Mouse (Mus musculus) 416B (cell line): ENCODE data around the gene Ppef1.
A peak's percentile ranks its signal among the peaks of the same experiment; 100 is the strongest.
"Not testable (repeated sequence)": the region's sequence is repeated elsewhere in the genome, so short reads cannot be mapped to it uniquely, and the experiment has no call there.

Experiments
- DNase-seq: peaks from one replicate; pipeline ENCODE4 v3.0.0; 2011; ENCODE audit warnings: low read depth

Ppef1 gene

DNA sequence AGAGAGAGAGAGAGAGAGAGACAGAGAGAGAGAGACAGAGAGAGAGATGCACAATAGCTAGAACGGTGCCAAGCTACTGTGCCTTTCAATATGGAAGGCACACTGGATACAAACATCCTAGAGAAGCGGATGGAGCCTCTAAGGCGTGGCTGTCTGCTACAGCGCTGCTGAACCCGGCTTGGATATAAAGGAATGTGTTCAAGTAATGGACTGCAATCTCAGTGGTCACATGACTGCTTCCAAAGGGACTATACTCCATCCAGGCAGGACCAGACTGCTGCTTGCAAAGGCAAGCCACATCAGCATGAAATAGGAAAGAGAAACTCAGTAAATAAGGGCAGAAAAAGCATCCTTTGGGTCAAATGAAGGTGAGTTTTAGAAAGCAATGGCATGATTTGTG is at the start of gene Ppef1:
Gene Ppef1, minus strand, starts transcription at position 116 of the 400 bp plus-strand sequence.
- no peak for DNase-seq

DNA sequence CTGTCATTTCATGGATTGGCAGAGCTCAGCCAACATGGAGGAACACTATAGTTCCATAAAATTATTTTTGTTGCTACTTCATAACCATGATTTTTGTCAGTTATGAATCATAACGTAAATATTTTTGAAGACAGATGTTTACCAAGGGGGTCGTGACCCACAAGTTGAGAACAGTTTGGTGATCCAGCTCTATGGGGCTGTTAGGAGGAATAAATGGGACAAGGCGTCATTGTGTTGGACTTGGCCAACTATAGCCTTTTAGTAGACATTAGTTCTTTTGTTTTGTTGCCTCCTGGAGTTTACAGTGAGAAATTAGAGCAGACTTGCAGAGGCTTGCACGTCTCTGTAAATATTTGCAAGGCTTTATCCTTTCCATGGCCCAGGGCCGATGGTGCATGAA is 46.7 kb upstream of the Ppef1 start:
- DNase-seq, result no peak

GRCm38 (mm10) chrX:160773033-160773432 is 37.5 kb upstream of the Ppef1 start:
- DNase-seq, result no peak

- DNase-seq, result not testable (repeated sequence)
These were observed 34.1 kb upstream of the Ppef1 start for GRCm38 (mm10) chrX:160769622-160770021.

- DNase-seq, result no peak
These were observed 32.1 kb upstream of the Ppef1 start, which contains the start of gene Rs1 for GRCm38 (mm10) chrX:160767713-160768112. Gene Rs1, plus strand, starts transcription at chrX:160768013.

- DNase-seq, result no peak
These were observed 30.7 kb upstream of the Ppef1 start for GRCm38 (mm10) chrX:160766233-160766616.

DNA sequence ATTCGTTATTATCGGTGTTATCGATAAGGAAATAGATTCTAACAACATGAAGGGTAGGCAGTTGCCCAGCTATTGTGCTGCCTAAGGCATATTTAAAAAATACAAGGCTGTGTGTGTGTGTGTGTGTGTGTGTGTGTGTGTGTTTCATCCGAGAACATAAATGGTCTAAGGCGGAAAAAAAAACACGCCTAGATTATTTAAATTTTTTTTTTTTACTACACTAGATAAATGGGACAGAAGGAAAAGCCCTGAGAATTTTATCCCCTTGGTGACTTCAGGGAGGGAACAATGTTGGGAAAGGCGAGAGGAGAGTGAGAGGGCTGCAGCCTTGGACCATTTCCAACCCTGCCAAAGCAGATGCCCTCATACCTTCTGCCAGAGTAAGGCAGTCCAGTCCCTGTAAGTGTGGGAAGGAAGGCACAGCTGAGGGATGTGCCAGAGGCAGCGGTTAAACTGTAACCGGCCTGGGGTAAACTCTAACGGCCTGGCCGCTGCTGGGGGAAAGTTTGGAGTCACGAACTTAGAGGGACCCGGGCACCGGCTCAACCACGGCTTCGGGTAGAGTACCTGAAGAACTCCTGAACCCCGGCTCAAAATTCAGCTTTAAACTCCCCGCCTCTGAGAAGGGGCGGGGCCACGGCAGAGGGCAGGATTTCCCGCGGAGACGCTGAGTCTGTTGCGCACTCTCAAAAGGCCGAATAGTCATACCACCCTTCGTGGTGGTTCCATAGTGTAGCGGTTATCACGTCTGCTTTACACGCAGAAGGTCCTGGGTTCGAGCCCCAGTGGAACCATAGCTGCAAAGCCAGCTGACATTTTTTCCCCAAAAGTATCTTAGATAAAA is 30.0 kb upstream of the Ppef1 start:
- DNase-seq, result peak; percentile 68

- DNase-seq, result no peak
These were observed 15.2 kb upstream of the Ppef1 start for GRCm38 (mm10) chrX:160750808-160751207.

GRCm38 (mm10) chrX:160748653-160749052 is 13.1 kb upstream of the Ppef1 start:
- DNase-seq, result no peak

DNA sequence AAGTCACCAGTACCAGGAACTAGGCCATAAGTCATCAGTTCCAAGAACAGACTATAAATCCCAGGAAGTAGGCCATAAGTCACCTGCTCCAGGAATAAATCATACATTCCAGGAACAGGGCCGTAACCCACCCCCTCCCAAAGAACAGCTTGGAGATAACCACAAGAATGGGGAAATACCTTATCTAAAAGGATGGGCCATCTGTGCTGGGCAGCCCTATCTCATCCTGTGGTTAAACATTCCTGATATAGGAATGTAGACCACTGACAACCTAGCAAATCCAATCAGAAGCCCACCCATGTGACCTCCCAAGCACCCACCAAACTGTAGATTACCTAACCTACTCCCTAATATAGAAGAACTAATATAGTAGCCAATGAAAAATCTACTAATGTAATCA is 9.8 kb upstream of the Ppef1 start:
- DNase-seq, result no peak

DNA sequence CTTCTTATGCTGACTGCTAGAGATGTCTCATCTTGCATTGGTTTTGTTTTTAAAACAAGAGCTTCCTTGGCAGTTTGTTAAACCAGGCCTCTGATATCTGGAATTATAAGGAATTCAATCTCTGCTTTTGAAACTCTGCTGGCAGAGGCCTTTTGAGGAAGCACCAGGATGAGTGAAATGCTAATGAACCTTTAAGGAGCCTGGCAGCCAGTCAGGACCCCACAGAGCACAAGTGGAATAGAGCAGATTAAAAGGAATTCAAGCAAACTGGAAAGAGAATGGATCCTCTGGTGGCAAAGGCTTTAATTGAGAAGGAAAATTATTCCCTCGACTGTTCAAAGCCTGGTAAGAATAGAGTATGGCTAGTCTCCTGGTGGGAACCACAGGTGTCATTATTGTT is 36.4 kb downstream of the Ppef1 start:
- DNase-seq, result no peak

DNA sequence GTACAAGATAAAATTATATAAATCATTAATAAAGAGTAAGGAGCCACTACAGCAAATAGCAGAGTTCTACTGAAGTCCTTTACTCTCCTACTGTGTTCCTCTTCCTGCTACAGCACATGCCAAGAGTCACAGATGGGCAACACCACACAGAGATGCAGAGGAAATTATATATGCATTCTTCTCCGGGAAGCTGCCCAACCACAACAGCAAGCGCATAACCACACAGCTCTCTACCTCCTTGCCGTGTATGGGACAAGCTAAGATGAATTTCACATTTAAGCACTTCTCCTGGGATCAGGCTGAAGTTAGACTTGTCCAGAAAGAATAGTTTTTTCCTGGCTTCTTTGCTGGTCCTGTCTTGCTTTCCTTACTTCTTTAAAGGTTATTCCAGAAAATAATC is 44.0 kb downstream of the Ppef1 start:
- DNase-seq, result no peak

DNA sequence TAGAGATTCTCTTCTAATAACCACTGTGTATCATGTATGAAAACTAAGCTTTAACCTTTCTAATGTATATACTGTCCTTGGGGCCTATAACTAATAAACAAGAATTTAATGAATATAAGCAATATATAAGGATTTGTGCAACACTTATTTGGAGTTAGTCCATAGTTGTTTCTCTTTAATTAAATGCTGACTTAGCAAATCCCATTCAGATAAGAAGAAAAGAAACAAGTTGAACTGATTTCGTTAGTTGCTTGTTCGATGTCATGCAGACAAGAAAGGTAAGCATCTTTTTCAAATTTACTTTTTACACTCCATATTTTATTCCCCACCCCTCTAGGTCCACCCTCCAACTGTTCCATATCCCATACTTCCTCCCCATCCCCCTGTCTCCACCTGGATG is 45.5 kb downstream of the Ppef1 start:
- no peak for DNase-seq

DNA sequence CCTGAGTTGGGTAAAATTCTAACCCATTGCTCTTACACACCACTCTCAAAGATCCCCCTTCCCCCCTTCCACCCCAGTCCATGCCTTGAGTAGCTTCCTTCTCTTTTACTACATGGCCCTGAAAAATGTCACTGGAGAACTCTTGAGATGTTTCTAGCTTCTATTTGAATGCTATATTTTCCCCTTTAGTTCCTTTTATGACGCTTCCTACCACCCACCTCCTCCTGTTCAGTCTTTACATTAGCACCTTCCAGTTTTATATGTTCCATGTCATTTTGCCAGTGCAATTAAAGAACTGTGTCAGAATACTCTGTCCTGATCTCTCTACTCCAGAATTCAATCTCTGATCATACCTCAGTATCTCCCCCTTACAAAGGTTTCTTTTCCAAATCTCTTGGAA is 65.6 kb downstream of the Ppef1 start:
- no peak for DNase-seq

DNA sequence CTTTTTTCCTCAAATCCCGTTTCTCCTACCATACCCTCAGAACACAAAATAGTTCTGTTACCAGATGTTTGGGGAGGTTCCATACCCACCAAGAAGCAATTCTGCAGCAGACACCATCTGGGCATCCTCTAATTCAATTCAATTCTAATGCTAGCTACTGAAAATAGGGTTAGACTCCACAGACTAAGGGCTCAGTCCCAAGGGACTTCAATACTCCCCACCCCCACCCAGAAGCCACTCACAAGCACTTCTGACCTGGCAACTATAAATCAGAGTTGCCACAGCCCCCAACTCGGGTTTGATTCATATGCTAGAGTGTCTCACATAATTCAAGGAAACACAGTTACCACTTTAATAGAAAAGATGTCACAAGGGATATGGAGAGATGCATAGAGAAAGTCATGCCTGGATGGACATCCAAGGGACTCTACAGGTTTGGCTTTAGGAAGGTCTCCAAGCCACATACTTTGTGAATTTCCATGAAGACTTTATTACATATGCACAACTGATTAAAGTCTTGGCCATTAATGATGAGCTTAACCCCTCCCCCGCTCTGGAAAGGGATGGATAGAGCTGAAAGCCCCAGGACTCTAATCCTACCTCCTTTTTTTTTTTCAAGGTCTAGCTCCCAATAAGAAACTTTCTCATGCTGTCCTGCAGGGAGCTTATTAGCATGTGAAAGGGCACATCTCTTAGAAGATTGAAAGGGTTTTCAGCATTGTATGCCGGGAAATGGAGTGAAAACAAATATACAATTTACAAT is 124.5 kb downstream of the Ppef1 start:
- no peak for DNase-seq

- DNase-seq, result no peak
These were observed 125.1 kb downstream of the Ppef1 start for GRCm38 (mm10) chrX:160610482-160610881.

- DNase-seq, result peak; percentile 69
These were observed 125.7 kb downstream of the Ppef1 start for GRCm38 (mm10) chrX:160609849-160610248.

GRCm38 (mm10) chrX:160603981-160604541 is 131.5 kb downstream of the Ppef1 start:
- DNase-seq, result peak; percentile 36

DNA sequence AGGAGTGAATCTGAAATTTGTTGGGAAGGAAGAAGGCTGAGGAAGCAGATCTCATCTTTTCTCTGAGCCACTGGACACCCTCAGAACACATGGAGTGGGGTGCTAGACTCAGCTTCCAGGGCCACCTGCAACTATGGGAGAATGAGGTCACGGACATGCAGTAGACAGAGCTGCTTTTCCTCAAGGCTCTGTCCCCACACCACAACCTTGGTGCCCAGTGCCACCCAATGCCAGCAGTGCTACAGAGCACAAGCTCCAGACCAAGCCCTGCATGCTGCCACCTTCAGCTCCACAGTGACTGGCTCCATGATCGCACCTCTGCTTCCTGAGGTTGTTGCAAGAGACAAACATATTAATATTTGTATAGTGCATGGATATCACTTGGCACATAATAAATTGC is 132.2 kb downstream of the Ppef1 start:
- DNase-seq, result no peak

- DNase-seq, result no peak
These were observed 132.8 kb downstream of the Ppef1 start for GRCm38 (mm10) chrX:160602770-160603169.

GRCm38 (mm10) chrX:160601053-160601452 is 134.5 kb downstream of the Ppef1 start:
- DNase-seq, result peak; percentile 22

DNA sequence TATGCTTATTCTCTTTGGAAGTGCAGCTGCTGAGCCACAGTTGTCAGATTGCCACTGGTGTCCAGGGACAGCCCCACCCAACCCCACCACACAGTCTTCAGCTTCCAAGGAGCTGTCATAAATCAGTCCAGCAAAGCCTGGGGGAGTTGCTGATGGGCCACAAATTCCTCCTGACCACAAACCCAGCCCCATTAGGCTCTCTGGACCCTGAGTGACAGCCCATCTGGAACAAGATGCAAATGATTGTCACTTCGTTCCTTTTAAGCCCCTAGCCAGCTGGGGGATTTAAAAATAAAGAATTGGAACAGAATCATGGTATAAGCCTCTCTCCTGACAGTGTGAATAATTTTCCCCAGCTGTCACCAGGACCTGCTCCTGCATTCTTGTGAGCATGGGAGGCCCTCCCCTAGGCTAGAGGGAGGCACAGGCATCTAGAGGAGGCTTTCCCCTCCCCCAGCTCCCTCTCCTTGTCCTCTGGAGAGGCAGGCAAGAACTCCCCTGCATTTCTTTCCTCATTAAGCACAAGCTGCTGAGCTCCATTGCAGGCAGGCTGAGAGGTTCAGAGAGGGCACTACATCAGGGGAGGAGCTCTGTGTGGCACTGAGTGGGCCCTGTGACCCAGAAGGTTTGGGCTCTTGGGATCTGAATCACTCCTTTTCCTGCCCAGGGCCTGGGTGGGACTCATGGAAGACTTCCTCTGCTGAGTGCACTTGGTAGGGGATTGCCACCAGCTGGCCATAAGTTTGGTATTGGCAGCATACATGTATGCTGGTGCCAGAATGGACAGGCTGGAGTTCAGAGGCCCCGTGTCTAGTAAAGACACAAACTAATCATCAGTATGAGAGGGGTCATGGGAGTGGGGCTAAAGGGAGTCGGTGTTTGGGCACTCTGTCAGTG is 136.8 kb downstream of the Ppef1 start:
- no peak for DNase-seq
